Mouse (Mus musculus) liver (tissue): ENCODE results near the gene BC005537.
A peak's percentile ranks its signal among the peaks of the same experiment; 100 is the strongest.
"Not testable (repeated sequence)": the region's sequence is repeated elsewhere in the genome, so short reads cannot be mapped to it uniquely, and the experiment has no call there.

ENCODE experiments used
- DNase-seq: peaks from one replicate; pipeline ENCODE4 v3.0.0-alpha.2; 2020; ENCODE audit warnings: mixed read lengths

The BC005537 gene

GRCm38 (mm10) chr13:24801308-24801921, at the start of gene BC005537:
Gene BC005537, plus strand, starts transcription at chr13:24801657.
- DNase-seq = peak; percentile 70

GRCm38 (mm10) chr13:24756756-24757155, 44.7 kb upstream of the BC005537 start:
- DNase-seq = no peak

GRCm38 (mm10) chr13:24757820-24758564, 43.5 kb upstream of the BC005537 start:
- DNase-seq = no peak

GRCm38 (mm10) chr13:24759451-24759850, 42.0 kb upstream of the BC005537 start:
- DNase-seq = no peak

GRCm38 (mm10) chr13:24760351-24760870, 41.0 kb upstream of the BC005537 start:
- DNase-seq = no peak

GRCm38 (mm10) chr13:24761083-24761402, 40.4 kb upstream of the BC005537 start:
- no peak for DNase-seq

GRCm38 (mm10) chr13:24761403-24762227, 39.8 kb upstream of the BC005537 start, which contains the start of gene Gmnn:
Gene Gmnn, minus strand, starts transcription at chr13:24761923.
- DNase-seq = peak; percentile 95

GRCm38 (mm10) chr13:24762254-24762653, 39.2 kb upstream of the BC005537 start:
- DNase-seq = no peak

- not testable (repeated sequence) for DNase-seq
Observed at GRCm38 (mm10) chr13:24767809-24768208, 33.6 kb upstream of the BC005537 start.

- not testable (repeated sequence) for DNase-seq
Observed at GRCm38 (mm10) chr13:24771482-24771881, 30.0 kb upstream of the BC005537 start.

- DNase-seq = peak; percentile 59
Observed at GRCm38 (mm10) chr13:24776146-24776844, 25.2 kb upstream of the BC005537 start.

GRCm38 (mm10) chr13:24778026-24778425, 23.4 kb upstream of the BC005537 start:
- DNase-seq = no peak

GRCm38 (mm10) chr13:24778706-24779380, 22.6 kb upstream of the BC005537 start:
- DNase-seq = no peak

- no peak for DNase-seq
Observed at GRCm38 (mm10) chr13:24781916-24782315, 19.5 kb upstream of the BC005537 start.

- DNase-seq = no peak
Observed at GRCm38 (mm10) chr13:24786014-24786490, 15.4 kb upstream of the BC005537 start.

GRCm38 (mm10) chr13:24787477-24787876, 14.0 kb upstream of the BC005537 start:
- no peak for DNase-seq

- DNase-seq = peak; percentile 31
Observed at GRCm38 (mm10) chr13:24791349-24791748, 10.1 kb upstream of the BC005537 start.

- DNase-seq = no peak
Observed at GRCm38 (mm10) chr13:24792411-24793045, 8.9 kb upstream of the BC005537 start.

GRCm38 (mm10) chr13:24798686-24799085, 2.8 kb upstream of the BC005537 start:
- DNase-seq = no peak

GRCm38 (mm10) chr13:24799378-24799777, 2.1 kb upstream of the BC005537 start:
- no peak for DNase-seq

- peak; percentile 72 for DNase-seq
Observed at GRCm38 (mm10) chr13:24799925-24800673, 1.4 kb upstream of the BC005537 start.
